Mouse (Mus musculus): ENCODE results near the gene Ippk. TPM values are rescaled to one million over a fixed set of nuclear protein-coding genes. Genes with fewer than 3 reads are reported as not detected.
A peak's percentile ranks its signal among the peaks of the same experiment; 100 is the strongest.

Gene Ippk
- total and polyA plus RNA-seq, 2 experiments = 3.9 to 5.0 TPM

GRCm38 (mm10) chr13:49407795-49408194 lies 13.3 kb upstream of the Ippk start:
- H3K4me1 ChIP-seq (ENCODE audit: control insufficient read depth, insufficient read depth, low read length) = no peaks in the 10 kb centered on the region
- no peak overlapping the region for H3K9ac ChIP-seq (ENCODE audit: low read depth, low read length)
- no peak overlapping the region for H3K27ac ChIP-seq (replicated peaks; ENCODE audit: insufficient read depth, low read depth, low read length)
- no peaks in the 10 kb centered on the region for H3K79me2 ChIP-seq (ENCODE audit: control insufficient read depth, insufficient read depth, low read length)
- H3K36me3 ChIP-seq (ENCODE audit: control insufficient read depth, insufficient read depth, low read length) = no peaks in the 10 kb centered on the region
- TF ChIP-seq POLR2A (IDR thresholded peaks at IDR 0.05; ENCODE audit: extremely low read depth, insufficient read depth, low read length) = no peak
- TF ChIP-seq CTCF (IDR thresholded peaks at IDR 0.05; ENCODE audit: low read depth, low read length) = no peak
- no peaks in the 10 kb centered on the region for H3K27me3 ChIP-seq (ENCODE audit: control insufficient read depth, insufficient read depth, low read length)
- no peak for DNase-seq (ENCODE audit: extremely low read depth, low read depth, low spot score)
- H3K4me3 ChIP-seq (ENCODE audit: insufficient read depth, low read depth, low read length) = no peak overlapping the region

GRCm38 (mm10) chr13:49421606-49421917 lies 513 bp downstream of the Ippk start:
- Histone ChIP-seq H3K27me3 (ENCODE audit: control insufficient read depth, insufficient read depth, low read length) (no peaks in the 10 kb centered on the region), H3K36me3 (ENCODE audit: control insufficient read depth, insufficient read depth, low read length) (no peaks in the 10 kb centered on the region), H3K4me3 (ENCODE audit: insufficient read depth, low read depth, low read length) (peak overlapping the region; percentile 70), H3K9ac (ENCODE audit: low read depth, low read length) (peak overlapping the region; percentile 72), H3K4me1 (ENCODE audit: control insufficient read depth, insufficient read depth, low read length) (peaks cover 12% of the 10 kb centered on the region), H3K27ac (replicated peaks; ENCODE audit: insufficient read depth, low read depth, low read length) (no peak overlapping the region), H3K79me2 (ENCODE audit: control insufficient read depth, insufficient read depth, low read length) (peaks cover 29% of the 10 kb centered on the region)
- TF ChIP-seq POLR2A (IDR thresholded peaks at IDR 0.05; ENCODE audit: extremely low read depth, insufficient read depth, low read length) (no peak), CTCF (IDR thresholded peaks at IDR 0.05; ENCODE audit: low read depth, low read length) (no peak)
- WGBS = under 1% methylated on average over 15 of the region's 15 CpGs
- no peak for DNase-seq (ENCODE audit: extremely low read depth, low read depth, low spot score)

- H3K36me3 ChIP-seq (ENCODE audit: control insufficient read depth, insufficient read depth, low read length) = no peaks in the 10 kb centered on the region
- H3K4me1 ChIP-seq (ENCODE audit: control insufficient read depth, insufficient read depth, low read length) = peaks cover 12% of the 10 kb centered on the region
- DNase-seq (ENCODE audit: extremely low read depth, low read depth, low spot score) = no peak
- H3K9ac ChIP-seq (ENCODE audit: low read depth, low read length) = peak overlapping the region; percentile 72
- peaks cover 33% of the 10 kb centered on the region for H3K79me2 ChIP-seq (ENCODE audit: control insufficient read depth, insufficient read depth, low read length)
- TF ChIP-seq POLR2A (IDR thresholded peaks at IDR 0.05; ENCODE audit: extremely low read depth, insufficient read depth, low read length) (no peak), CTCF (IDR thresholded peaks at IDR 0.05; ENCODE audit: low read depth, low read length) (no peak)
- peak overlapping the region; percentile 70 for H3K4me3 ChIP-seq (ENCODE audit: insufficient read depth, low read depth, low read length)
- WGBS = 30% methylated on average over 4 of the region's 4 CpGs
- no peaks in the 10 kb centered on the region for H3K27me3 ChIP-seq (ENCODE audit: control insufficient read depth, insufficient read depth, low read length)
- H3K27ac ChIP-seq (replicated peaks; ENCODE audit: insufficient read depth, low read depth, low read length) = no peak overlapping the region
Measured at GRCm38 (mm10) chr13:49421959-49422358, 910 bp downstream of the Ippk start.

GRCm38 (mm10) chr13:49426736-49427135 lies 5.7 kb downstream of the Ippk start:
- Histone ChIP-seq H3K4me3 (ENCODE audit: insufficient read depth, low read depth, low read length) (no peak overlapping the region), H3K79me2 (ENCODE audit: control insufficient read depth, insufficient read depth, low read length) (peaks cover 43% of the 10 kb centered on the region), H3K36me3 (ENCODE audit: control insufficient read depth, insufficient read depth, low read length) (no peaks in the 10 kb centered on the region; the same call in 1 of the 2 replicates), H3K27me3 (ENCODE audit: control insufficient read depth, insufficient read depth, low read length) (no peaks in the 10 kb centered on the region), H3K27ac (replicated peaks; ENCODE audit: insufficient read depth, low read depth, low read length) (no peak overlapping the region), H3K9ac (ENCODE audit: low read depth, low read length) (no peak overlapping the region), H3K4me1 (ENCODE audit: control insufficient read depth, insufficient read depth, low read length) (peaks cover 12% of the 10 kb centered on the region)
- no peak for TF ChIP-seq POLR2A (IDR thresholded peaks at IDR 0.05; ENCODE audit: extremely low read depth, insufficient read depth, low read length)
- no peak for TF ChIP-seq CTCF (IDR thresholded peaks at IDR 0.05; ENCODE audit: low read depth, low read length)
- 86% methylated on average over 3 of the region's 3 CpGs for WGBS
- DNase-seq (ENCODE audit: extremely low read depth, low read depth, low spot score) = no peak

GRCm38 (mm10) chr13:49428042-49428675 lies 7.1 kb downstream of the Ippk start:
- peak overlapping the region; percentile 21; the same call in 1 of the 2 replicates for H3K27ac ChIP-seq (replicated peaks; ENCODE audit: insufficient read depth, low read depth, low read length)
- H3K4me3 ChIP-seq (ENCODE audit: insufficient read depth, low read depth, low read length) = no peak overlapping the region
- no peak for TF ChIP-seq CTCF (IDR thresholded peaks at IDR 0.05; ENCODE audit: low read depth, low read length)
- no peak for TF ChIP-seq POLR2A (IDR thresholded peaks at IDR 0.05; ENCODE audit: extremely low read depth, insufficient read depth, low read length)
- DNase-seq (ENCODE audit: extremely low read depth, low read depth, low spot score) = no peak
- H3K79me2 ChIP-seq (ENCODE audit: control insufficient read depth, insufficient read depth, low read length) = peaks cover 29% of the 10 kb centered on the region; the same call in 1 of the 2 replicates
- H3K27me3 ChIP-seq (ENCODE audit: control insufficient read depth, insufficient read depth, low read length) = no peaks in the 10 kb centered on the region
- H3K36me3 ChIP-seq (ENCODE audit: control insufficient read depth, insufficient read depth, low read length) = peaks cover 2% of the 10 kb centered on the region; the same call in 1 of the 2 replicates
- peaks cover 3% of the 10 kb centered on the region; the same call in 1 of the 2 replicates for H3K4me1 ChIP-seq (ENCODE audit: control insufficient read depth, insufficient read depth, low read length)
- WGBS = 80% methylated on average over 1 of the region's 1 CpGs
- H3K9ac ChIP-seq (ENCODE audit: low read depth, low read length) = no peak overlapping the region

- Histone ChIP-seq H3K4me1 (ENCODE audit: control insufficient read depth, insufficient read depth, low read length) (peaks cover 3% of the 10 kb centered on the region; the same call in 1 of the 2 replicates), H3K9ac (ENCODE audit: low read depth, low read length) (no peak overlapping the region), H3K27ac (replicated peaks; ENCODE audit: insufficient read depth, low read depth, low read length) (no peak overlapping the region), H3K79me2 (ENCODE audit: control insufficient read depth, insufficient read depth, low read length) (peaks cover 24% of the 10 kb centered on the region; the same call in 1 of the 2 replicates), H3K36me3 (ENCODE audit: control insufficient read depth, insufficient read depth, low read length) (peaks cover 15% of the 10 kb centered on the region), H3K4me3 (ENCODE audit: insufficient read depth, low read depth, low read length) (no peak overlapping the region), H3K27me3 (ENCODE audit: control insufficient read depth, insufficient read depth, low read length) (no peaks in the 10 kb centered on the region)
- peak; percentile 18 for DNase-seq (ENCODE audit: extremely low read depth, low read depth, low spot score)
- WGBS = 56% methylated on average over 4 of the region's 4 CpGs
- TF ChIP-seq CTCF (IDR thresholded peaks at IDR 0.05; ENCODE audit: low read depth, low read length) = no peak
Measured at GRCm38 (mm10) chr13:49430529-49430928, 9.5 kb downstream of the Ippk start.

All from liver, adult 2 months (tissue).